Mouse (Mus musculus): ENCODE measurements around the gene Cryba1. TPM values are rescaled to one million over a fixed set of nuclear protein-coding genes. Genes with fewer than 3 reads are reported as not detected.

Gene Cryba1
- total RNA-seq, 4 experiments from 2014 or later, result not detected

DNA sequence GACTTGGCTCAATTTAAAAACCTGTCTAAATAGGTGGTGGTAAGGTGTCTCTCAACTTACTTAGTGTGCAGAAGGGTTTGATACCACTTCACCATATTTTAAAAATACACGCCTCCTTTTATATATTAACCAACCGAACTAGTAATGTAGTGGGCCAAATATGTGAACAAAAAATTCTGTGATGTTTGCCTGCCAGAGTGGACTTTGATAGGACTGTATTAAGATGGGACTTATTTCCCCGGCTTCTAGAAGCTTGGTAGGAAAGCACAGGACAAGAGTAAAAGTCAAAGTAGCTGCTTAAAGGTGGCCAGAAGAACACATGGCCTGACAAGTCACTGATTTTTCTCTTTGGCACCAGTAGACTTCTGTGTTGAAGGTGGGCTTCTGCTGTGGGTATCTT, 11.3 kb downstream of the Cryba1 start:
- no peak for DNase-seq

DNA sequence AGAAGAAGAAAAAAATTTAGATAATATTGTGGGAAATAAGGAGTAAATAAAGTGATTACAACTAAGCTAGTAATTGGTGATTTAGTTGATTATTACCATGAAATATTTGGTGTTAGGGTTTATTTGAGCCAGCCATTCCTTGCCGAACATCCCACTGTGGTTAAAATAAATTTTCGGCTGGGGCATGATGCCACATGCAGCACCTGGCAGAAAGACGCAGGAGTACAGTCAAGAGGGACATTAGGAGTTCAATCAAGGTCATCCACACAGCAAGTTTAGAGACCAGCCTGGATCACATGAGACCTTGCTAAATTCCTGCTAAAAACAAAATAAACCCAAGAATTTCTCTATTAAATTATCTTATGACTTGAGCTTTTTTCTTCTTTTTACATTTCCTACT, 16.0 kb downstream of the Cryba1 start:
- no peak for DNase-seq

DNA sequence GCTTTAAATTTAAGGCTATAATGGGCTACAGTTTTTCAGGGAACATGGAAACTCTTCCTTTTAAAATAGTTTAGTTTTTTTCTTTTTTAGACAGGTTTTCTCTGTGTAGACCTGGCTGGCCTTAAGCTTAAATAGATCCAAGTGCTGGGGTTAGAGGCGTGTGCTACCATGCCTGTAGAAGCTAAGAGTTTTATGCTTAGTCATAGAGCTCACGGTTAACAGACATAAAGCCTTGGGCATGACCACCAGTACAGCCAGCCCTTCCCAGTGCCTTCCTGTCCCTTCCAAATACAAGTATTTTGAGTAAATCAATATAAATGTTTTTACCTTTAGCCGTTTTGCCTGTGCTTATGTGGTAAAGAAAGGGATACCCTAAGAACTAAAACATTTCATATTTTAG, 19.2 kb downstream of the Cryba1 start:
- DNase-seq, result no peak

DNA sequence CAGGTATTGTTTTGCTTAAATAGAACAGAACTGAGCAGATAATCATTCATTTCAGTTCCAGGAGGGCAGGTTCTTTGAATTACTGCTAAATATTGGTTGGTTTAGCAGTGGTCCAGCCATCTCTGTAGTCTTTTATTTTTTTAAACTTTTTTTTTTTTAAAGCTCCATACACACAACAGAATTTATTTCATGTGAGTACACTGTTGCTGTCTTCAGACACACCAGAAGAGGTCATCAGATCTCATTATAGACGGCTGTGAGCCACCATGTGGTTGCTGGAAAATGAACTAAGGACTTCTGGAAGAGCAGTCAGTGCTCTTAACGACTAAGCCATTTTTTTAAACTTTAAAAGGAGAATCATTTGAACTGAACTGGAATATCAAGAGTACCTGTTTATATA, 27.9 kb downstream of the Cryba1 start:
- DNase-seq, result no peak

DNA sequence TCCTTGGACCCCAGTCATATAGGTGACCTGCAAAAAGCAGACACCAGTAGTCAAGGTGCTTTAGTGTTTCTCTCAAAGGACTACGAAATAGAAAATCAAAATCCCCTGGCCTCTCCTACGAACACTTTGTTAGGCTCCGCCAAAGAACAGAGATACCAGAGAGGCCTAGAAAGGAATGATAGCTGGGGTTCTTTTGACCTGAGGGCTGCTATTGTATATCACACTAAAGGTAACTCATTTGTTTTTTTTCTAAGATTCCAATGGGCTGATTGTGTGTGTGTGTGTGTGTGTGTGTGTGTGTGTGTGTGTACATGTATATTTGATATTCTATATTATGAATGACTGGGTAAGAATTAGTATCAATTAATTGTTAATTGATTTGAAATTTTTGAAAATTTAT, 32.1 kb downstream of the Cryba1 start:
- DNase-seq, result no peak

DNA sequence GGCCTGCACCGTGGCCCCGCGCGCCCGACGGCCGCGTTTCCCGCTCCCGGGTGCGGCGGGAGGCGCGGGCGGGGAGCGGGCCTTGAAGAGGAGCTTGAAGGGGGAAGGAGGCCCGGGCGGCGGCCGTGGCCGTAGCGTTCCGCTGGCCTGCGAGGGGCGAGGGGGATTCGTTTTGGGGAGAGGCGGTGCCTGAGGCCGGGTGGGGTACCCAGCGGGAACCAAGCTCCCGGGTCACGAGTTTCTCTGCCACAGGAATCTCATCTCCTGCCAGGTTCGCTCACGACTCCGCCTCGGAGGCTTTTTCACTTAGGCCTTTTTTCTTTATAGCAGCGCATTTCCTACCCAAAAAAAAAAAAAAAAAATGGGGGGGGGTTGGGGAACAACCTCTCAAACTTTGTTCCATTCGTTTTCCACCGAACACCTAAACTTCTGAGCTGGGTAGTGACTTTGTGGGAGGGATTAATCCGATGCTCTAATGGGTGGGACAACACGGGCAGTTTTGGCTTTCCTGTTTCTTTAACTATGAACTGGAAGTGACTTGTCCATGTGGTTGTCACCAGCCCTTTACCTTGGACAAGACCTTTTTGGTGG, 37.4 kb downstream of the Cryba1 start:
- DNase-seq, result peak; percentile 34

DNA sequence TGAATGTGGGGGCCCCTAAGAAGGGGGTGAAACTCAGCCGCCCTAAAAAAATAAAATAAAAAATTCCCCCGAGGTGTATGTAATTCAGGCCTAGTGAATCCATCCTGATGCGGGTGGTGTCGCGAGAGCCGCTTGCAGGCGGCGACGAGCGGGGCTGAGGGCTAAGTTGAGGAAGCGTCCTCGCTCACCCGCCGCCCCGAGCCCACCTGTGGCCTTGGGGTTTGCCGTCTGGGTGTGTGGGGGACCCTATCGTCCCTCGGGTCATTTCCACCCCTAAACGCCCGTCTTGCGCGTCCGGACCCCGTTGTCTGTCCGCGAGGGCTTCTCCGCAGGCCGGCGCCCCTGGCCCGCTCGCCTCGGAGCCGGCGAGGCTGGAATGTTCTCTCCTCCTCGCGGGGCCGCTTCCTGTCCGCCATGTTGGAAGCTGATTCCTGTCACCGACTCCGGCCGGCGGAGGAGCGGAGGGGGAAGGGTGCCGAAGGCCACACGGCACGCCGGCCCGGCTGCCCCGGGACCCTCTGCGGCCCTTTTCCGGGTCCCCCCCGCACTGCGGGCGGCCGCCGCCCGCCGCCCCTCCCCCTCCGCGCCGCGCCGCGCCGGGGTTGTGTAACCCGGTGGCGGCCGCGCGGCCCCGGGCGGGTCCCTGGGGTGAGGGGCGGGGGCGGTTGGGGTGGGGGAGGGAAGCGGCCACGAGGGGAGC, 38.1 kb downstream of the Cryba1 start:
- peak; percentile 55 for DNase-seq

DNA sequence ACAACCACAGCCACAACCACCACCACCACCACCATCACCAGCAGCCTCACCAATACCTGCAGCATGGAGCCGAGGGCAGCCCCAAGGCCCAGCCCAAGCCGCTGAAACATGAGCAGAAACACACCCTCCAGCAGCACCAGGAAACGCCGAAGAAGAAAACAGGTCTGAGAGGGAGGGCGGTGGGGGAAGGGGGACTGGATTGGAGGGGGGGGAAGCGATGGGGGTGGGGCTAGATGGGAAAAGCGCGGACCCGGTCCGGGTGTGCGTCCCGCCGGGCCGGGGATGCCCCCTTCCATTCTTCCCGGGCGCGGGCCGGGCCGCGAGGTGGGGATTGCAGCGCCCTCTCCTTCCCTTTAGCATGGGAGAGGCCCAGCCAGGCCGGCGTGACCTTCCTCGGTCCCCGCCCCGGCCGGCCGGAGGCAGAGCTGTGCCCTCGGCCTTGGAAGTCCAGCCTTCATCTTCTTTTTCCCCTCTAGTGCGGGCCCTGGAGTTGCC, 38.7 kb downstream of the Cryba1 start:
- peak; percentile 51 for DNase-seq

DNA sequence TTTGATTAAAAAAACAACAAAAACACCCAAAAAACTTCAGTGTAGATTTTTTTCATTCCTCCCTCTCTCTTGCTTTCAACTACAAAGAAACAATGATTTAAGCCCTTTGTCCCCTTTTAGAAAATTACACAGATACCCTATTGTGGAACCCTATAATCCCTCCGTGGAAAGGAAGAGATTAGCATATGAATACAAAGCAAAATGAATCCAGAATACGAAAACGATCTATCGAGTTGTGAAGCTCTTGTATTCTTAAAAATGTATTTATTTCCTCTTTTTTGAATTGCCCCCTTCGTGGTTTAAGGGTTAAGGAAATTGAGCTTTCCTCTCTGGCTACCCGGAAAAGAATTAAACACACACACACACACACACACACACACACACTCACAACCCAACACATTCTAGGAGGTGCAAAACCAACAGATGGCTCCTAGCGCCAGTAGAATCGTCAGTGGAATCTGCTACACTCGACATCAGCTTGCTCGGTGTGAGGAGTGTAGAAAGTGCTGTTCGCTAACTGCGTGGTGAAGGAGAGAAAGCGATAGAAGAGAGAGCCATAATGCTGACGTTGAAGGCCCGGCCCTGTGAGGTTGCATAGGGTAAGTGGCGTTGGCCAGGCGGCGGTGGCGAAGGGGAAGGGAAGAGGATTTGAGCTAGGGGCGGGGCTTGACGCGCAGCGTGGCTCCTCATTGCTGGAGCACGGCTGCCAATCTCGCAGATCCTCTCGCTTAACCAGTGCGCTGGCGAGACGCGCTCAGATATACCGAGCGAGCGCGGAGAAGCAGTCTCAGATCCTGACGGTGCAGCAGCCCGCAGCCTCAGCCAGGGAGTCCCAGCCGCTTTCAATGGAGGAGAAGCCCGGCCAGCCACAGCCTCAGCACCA, 39.5 kb downstream of the Cryba1 start, which contains the start of gene Nufip2:
Gene Nufip2, plus strand, starts transcription at position 773 of the 883 bp plus-strand sequence.
- DNase-seq, result peak; percentile 99

DNA sequence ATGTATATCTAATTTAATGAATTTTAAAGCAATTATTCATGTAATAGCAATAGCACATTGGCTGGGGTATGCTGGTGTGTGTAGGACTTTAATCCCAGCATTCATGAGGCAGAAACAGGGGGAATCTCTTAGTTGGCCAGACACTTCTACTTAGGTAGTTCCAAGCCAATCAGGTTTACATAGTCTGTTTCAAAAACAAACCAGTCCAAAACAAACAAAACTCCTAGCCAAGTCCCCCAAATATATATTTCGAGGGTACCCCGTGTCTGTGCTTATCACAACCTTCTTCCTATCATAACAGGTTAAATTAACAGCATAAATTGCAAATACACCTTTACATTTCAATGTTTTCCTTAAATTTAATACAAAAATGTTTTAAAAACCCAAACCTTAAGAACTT, 40.2 kb downstream of the Cryba1 start:
- DNase-seq, result no peak

DNA sequence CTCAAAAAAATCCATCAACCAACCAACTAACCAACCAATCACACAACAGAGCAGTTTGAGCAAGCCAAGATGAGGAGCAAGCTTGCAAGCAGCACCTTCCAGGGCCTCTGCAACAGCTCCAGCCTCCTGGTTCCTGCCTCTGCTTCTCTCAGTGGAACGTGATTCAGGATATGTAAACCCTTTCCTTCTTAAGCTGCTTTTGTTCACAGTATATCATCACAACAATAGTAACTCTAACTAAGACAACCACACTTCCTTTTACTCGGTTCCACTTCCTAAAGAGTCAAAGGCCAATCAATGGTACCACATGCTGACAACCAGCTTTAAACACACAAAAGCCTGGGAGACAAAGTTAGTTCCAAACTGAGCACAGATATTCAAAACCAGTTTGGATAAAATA, 45.1 kb downstream of the Cryba1 start:
- DNase-seq, result no peak

DNA sequence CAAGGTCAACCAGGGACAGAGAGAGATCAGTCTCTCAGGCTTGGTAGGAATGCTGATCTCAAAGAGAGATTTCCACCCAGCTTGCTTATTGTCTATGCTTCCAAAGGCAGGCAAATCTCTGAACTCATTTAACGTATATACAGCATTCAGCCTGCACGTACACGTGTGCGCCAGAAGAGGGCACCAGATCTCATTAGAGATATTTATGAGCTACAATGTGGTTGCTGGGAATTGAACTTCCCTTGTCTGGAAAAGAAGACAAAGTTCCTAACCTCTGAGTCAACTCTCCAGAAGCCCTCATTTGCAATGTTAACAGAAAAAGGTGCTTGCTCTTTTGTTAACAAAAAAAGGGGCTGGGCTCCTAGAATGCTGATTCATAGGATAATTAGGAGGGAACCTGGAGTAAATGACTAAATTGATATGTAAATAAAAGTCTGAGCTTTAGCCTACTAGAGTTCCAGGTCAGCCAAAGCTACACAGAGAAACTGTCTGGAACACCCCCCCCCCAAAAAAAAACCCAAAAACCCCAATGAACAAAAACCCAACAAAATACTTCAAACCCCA, 51.6 kb downstream of the Cryba1 start:
- DNase-seq, result no peak

DNA sequence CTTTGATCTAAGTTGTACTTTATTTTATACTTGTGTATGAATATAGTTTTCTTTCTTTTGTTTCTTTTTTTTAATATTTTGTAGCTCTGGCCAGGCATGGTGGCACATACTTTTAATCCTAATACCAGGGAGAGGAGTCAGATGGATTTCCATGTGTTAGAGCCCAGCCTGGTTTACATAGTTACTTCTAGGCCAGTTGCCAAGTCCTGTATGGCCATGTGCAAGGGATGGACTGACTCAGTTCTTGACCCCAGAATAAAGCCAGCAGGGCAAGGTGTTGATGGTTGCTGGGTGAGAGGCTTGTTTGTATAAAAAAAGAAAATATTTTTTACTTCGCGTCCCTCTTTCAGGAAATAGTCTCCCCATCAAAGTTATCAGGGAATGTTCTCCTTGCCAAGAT, 52.3 kb downstream of the Cryba1 start:
- no peak for DNase-seq

Other genes with a start within 250 kb of the Cryba1 start
- 10 to 100 TPM in 2 of 4 experiments, 1 to 10 TPM in 2; 5.7 to 13.6 (median 9.3) TPM for gene Ankrd13b, start 235.6 kb downstream of the Cryba1 start, total RNA-seq (2022)
- gene Git1, start 231.7 kb downstream of the Cryba1 start, total RNA-seq (2022), result 10 to 100 TPM; 42.1 to 61.0 (median 50.0) TPM
- gene Abhd15, start 210.2 kb downstream of the Cryba1 start, total RNA-seq (2022), result 10 to 100 TPM; 14.6 to 23.9 (median 17.4) TPM
- 10 to 100 TPM; 15.1 to 28.8 (median 20.0) TPM for gene Trp53i13, start 209.3 kb downstream of the Cryba1 start, total RNA-seq (2022)
- not detected for gene Gm10392, start 206.1 kb downstream of the Cryba1 start, total RNA-seq (2022)
- gene Taok1, start 117.5 kb downstream of the Cryba1 start, total RNA-seq (2022), result 10 to 100 TPM; 47.5 to 69.2 (median 61.7) TPM
- gene Nufip2, start 39.1 kb downstream of the Cryba1 start, total RNA-seq (2022), result 10 to 100 TPM; 85.4 to 88.9 (median 86.7) TPM
- 100 to 1,000 TPM in 2 of 4 experiments, 10 to 100 TPM in 2; 61.9 to 158 (median 94.7) TPM for gene Myo18a, start 38.0 kb upstream of the Cryba1 start, total RNA-seq (2022)
- not detected for gene Gm10277, start 62.5 kb upstream of the Cryba1 start, total RNA-seq (2022)
- gene Pipox, start 168.8 kb upstream of the Cryba1 start, total RNA-seq (2022), result 1 to 10 TPM in 2 of 4 experiments, under 1 TPM in 2; 0.89 to 2.4 (median 1.5) TPM
- gene Sez6, start 205.5 kb upstream of the Cryba1 start, total RNA-seq (2022), result 1 to 10 TPM; 3.1 to 6.8 (median 4.0) TPM